ENCODE assay signal across 11 mouse cellular contexts in genomic region chr6:87541171-87541571, GRCm38 (mm10). TPM values are rescaled to one million over a fixed set of nuclear protein-coding genes. Genes with fewer than 3 reads are reported as not detected.
DNase-seq lines count a peak whose midpoint lies in the region; ATAC-seq lines count a peak whose summit lies in the region.
"Had no signal": no experiment of that assay in that cellular context is flagged by ENCODE, and none has a peak within 500 bp of the region (broad histone marks: within the 10 kb centered on the region; RNA-seq: fewer than 3 reads in every experiment).

No protein-coding gene starts in this region.

- ATAC-seq in CD4-positive, CD25-positive, alpha-beta regulatory T cell, adult 4 months: peak; percentile 41
- ATAC-seq in inflammation-experienced regulatory T-cells, adult 6 months: peak; percentile 27
- no peak for ATAC-seq in hindbrain, embryonic 13.5 days (ENCODE audit: low FRiP score)

- WGBS in hindbrain, embryonic 13.5 days: 90% methylated on average over 6 of the region's 6 CpGs

- H3K4me1 ChIP-seq in hindbrain, embryonic 13.5 days (replicated peaks): peaks cover 16% of the 10 kb centered on the region
- H3K4me1 ChIP-seq: stomach, embryonic 15.5 days had no signal

- no peak overlapping the region for H3K4me3 ChIP-seq in hindbrain, embryonic 13.5 days
- H3K4me3 ChIP-seq: gastrocnemius, adult 2 months; stomach, embryonic 15.5 days had no signal

- H3K4me2 ChIP-seq in hindbrain, embryonic 13.5 days: no peak overlapping the region
- H3K4me2 ChIP-seq: stomach, embryonic 15.5 days had no signal

- H3K9ac ChIP-seq in hindbrain, embryonic 13.5 days: no peak overlapping the region
- H3K9ac ChIP-seq: stomach, embryonic 15.5 days had no signal

- DNase-seq in 416B (ENCODE audit: low read depth): peak; percentile 95
- DNase-seq in naive thymus-derived CD4-positive, alpha-beta T cell, adult 2 months (ENCODE audit: low read depth): peak; percentile 75
- DNase-seq in left cerebral cortex, adult 18-20 months (ENCODE audit: low spot score in 2 of 2): no peak
- DNase-seq in right cerebral cortex, postnatal 25 days: no peak
- DNase-seq in kidney, postnatal 36 days: no peak
- DNase-seq: cerebellum, postnatal 36 days; gastrocnemius, adult 2 months had no signal

- no peaks in the 10 kb centered on the region for H3K27me3 ChIP-seq in hindbrain, embryonic 13.5 days
- H3K27me3 ChIP-seq: stomach, embryonic 15.5 days had no signal

- H3K9me3 ChIP-seq in hindbrain, embryonic 13.5 days: no peaks in the 10 kb centered on the region; the same call in 1 of the 2 replicates
- H3K9me3 ChIP-seq: stomach, embryonic 15.5 days had no signal

- H3K27ac ChIP-seq in hindbrain, embryonic 13.5 days: no peak overlapping the region
- H3K27ac ChIP-seq: gastrocnemius, adult 2 months; stomach, embryonic 15.5 days had no signal

- no peaks in the 10 kb centered on the region for H3K36me3 ChIP-seq in hindbrain, embryonic 13.5 days
- H3K36me3 ChIP-seq: stomach, embryonic 15.5 days had no signal

RNA-seq across cellular contexts. Expression of gene Arhgap25, which starts 8.1 kb away (rescaled TPM):
- 100 to 1,000 TPM; 109 to 197 TPM for polyA plus RNA-seq in CD4-positive, CD25-positive, alpha-beta regulatory T cell, adult 4 months (2017; shearing (Covaris generic))
- polyA plus RNA-seq in inflammation-experienced regulatory T-cells, adult 6 months (2017; shearing (Covaris generic)): 100 to 1,000 TPM in 2 of 3 experiments, 10 to 100 TPM in 1; 77.8 to 111 (median 105) TPM
- total RNA-seq in left cerebral cortex, adult 18-20 months (2021): 10 to 100 TPM in 1 of 2 experiments, 1 to 10 TPM in 1; 8.1 to 10.8 TPM
- 1.6 and 2.4 TPM in 2 replicates for polyA plus RNA-seq in hindbrain, embryonic 13.5 days (2015; fragmentation: Nextera tagmentation; extraction: Ambion mirVana)

RNA-seq across cellular contexts. Expression of gene Prokr1, which starts 49.4 kb away (rescaled TPM):
- under 1 TPM in 1 of 2 experiments, not detected in 1; 0.32 TPM for polyA plus RNA-seq in CD4-positive, CD25-positive, alpha-beta regulatory T cell, adult 4 months (2017; shearing (Covaris generic))
- not detected for polyA plus RNA-seq in inflammation-experienced regulatory T-cells, adult 6 months (2017; shearing (Covaris generic))
- under 1 TPM; 0.14 to 0.46 TPM for total RNA-seq in left cerebral cortex, adult 18-20 months (2021)
- 2.2 and 3.1 TPM in 2 replicates for polyA plus RNA-seq in hindbrain, embryonic 13.5 days (2015; fragmentation: Nextera tagmentation; extraction: Ambion mirVana)

Comparison
In these comparisons a context has a peak if more than half of its experiments do, and no peak if none do; other contexts are left out.
1. DNase-seq: peak in 416B (single experiment) and naive thymus-derived CD4-positive, alpha-beta T cell, adult 2 months (single experiment); none in left cerebral cortex, adult 18-20 months (0 of 2), right cerebral cortex, postnatal 25 days (single experiment) and kidney, postnatal 36 days (0 of 2).
2. RNA of gene Arhgap25, which starts 8.1 kb away (polyA plus RNA-seq): 109 to 197 TPM in CD4-positive, CD25-positive, alpha-beta regulatory T cell, adult 4 months and 77.8 to 111 TPM in inflammation-experienced regulatory T-cells, adult 6 months; 1.6 to 2.4 TPM in hindbrain, embryonic 13.5 days; every median in the first group is over 10 times any median in the second.